Mouse (Mus musculus) heart, adult 2 months (tissue): ENCODE data around the gene Gm20696.

ENCODE experiments used
- CTCF ChIP-seq: fragments of 200-600 bp; IDR thresholded peaks from 2 replicates; pipeline ENCODE4 v1.8.1; 2022; ENCODE audit warnings: antibody characterized with exemption, mild to moderate bottlenecking, moderate library complexity
- POLR2A ChIP-seq: fragments of 200-500 bp; IDR thresholded peaks from 2 replicates; pipeline ENCODE4 v1.6.1; 2011; ENCODE audit warnings: mild to moderate bottlenecking, low read depth, low read length, control low read depth; ENCODE audit not compliant: insufficient read depth

DNA sequence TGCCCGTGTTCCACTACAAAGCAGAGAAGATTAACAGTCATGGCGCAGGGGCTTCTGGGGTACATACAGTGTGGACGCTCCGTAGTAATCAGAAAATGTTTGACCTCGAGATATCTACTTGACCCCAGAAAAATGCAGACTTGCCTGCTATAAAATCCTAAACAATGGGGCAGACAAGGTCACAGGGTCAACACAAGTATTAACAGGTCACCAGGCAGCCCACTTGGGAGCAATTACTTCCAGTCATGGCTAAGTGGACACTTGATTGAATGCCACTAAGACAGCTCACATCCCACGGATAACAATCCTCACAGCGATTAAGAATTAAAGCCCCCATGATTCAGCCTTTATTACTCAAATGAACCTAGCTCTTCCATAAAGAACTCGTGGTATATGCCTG, 199.5 kb downstream of the Gm20696 start:
- TF ChIP-seq POLR2A (no peak), CTCF (no peak)
